Mouse (Mus musculus): ENCODE results near the gene Efs. TPM values are rescaled to one million over a fixed set of nuclear protein-coding genes. Genes with fewer than 3 reads are reported as not detected.

Efs gene
- polyA plus RNA-seq, 1 experiment from 2014 or later = 6.5 TPM

DNA sequence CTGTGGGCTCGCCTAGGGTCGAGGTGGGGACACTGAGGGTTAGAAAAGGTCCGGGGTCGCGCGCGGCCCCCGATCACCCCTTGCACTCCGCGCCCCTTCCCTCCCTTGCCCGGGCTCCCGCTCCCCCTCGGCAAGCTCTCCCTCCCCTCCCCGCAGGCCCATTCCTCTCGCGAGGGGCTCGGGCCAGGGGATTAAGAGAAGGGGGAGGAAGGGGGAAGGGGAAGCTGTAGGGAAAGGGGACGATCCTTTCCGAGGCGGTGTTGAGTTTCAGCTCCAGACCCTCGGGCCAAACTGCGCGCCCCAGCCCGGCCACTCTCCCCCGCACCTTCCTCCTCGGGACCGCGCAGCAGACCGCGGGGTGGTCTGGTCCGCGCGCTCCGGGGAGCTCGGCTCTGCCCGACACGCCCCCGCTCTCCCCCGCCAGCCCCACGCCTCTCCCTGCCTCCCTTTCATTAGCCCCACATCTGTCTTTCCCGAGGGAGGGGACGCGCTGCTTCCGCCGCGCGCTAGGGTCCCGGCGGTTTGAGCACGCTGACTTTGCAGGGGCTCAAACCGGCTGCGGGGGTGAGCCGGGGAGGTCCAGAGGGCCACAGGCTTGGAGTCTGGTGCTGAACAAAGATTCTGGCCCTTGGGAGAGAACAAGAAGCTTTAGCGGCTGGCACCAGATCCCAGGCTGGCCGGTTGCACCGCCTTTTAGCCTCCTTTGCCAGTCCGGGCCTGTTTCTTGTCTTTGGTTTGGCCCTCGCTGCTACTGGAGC is 654 bp upstream of the Efs start:
- Histone ChIP-seq H3K36me3 (ENCODE audit: control insufficient read depth, insufficient read depth) (no peaks in the 10 kb centered on the region), H3K4me2 (replicated peaks; ENCODE audit: low read depth) (peak overlapping the region; percentile 76), H3K4me3 (ENCODE audit: low read depth, low read length) (peak overlapping the region; percentile 51), H3K9me3 (ENCODE audit: control insufficient read depth) (no peaks in the 10 kb centered on the region), H3K27ac (ENCODE audit: low read depth, low read length) (peak overlapping the region; percentile 87), H3K9ac (ENCODE audit: low read depth, low read length) (peak overlapping the region; percentile 68), H3K27me3 (replicated peaks; ENCODE audit: control insufficient read depth, insufficient read depth, low read length) (peaks cover 21% of the 10 kb centered on the region), H3K4me1 (replicated peaks; ENCODE audit: control insufficient read depth, insufficient read depth, low read length) (0 out of 2 replicates have a peak, but pooled peaks cover 2% of the 10 kb centered on the region)
- peak; percentile 56 for ATAC-seq
- 4% methylated on average over 29 of the region's 58 CpGs for WGBS
- no peak for TF ChIP-seq CTCF (IDR thresholded peaks at IDR 0.05; ENCODE audit: low read depth)

DNA sequence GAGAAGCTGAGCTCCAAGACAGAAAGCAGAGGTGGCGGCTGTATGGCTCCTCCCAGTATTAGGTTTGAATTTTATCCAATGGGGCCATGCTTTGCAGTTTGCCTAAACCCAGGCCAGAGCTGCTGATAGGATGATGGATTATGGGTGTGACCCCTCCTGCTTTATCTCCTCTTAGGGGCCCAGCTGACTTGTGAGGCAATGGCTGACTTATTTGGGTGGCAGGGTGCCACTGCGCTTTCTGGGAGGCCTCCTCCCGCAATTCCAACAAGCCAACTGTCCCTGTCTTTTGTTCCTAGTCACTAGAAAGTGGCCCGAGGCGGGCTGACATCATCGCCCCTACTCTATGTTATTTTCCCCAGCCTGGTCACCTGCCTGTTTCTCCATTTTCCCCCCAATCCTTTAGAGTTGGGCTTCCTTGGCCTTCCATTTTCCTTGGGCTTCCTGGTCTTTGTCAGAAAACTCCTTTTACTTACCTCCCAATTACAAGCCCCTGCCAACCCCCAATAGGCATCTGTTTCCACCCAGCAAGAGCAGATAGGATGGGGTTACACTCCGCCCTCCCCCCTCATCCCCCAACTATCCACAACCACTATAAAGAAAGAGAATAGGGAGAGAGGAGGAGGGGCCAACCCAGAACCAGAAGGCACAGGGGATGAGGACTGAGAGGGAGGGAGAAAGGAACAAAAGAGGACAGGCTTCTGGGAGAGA is 1.1 kb downstream of the Efs start:
- Histone ChIP-seq H3K4me2 (replicated peaks; ENCODE audit: low read depth) (peak overlapping the region; percentile 76), H3K27me3 (replicated peaks; ENCODE audit: control insufficient read depth, insufficient read depth, low read length) (peaks cover 21% of the 10 kb centered on the region), H3K9me3 (ENCODE audit: control insufficient read depth) (no peaks in the 10 kb centered on the region), H3K4me1 (replicated peaks; ENCODE audit: control insufficient read depth, insufficient read depth, low read length) (0 out of 2 replicates have a peak, but pooled peaks cover 2% of the 10 kb centered on the region), H3K27ac (ENCODE audit: low read depth, low read length) (peak overlapping the region; percentile 87), H3K9ac (ENCODE audit: low read depth, low read length) (0 out of 2 replicates have a peak overlapping the region, but pooled peaks have one; percentile 68), H3K36me3 (ENCODE audit: control insufficient read depth, insufficient read depth) (peaks cover 4% of the 10 kb centered on the region; the same call in 1 of the 2 replicates), H3K4me3 (ENCODE audit: low read depth, low read length) (peak overlapping the region; percentile 51)
- no peak for TF ChIP-seq CTCF (IDR thresholded peaks at IDR 0.05; ENCODE audit: low read depth)
- ATAC-seq = peak; percentile 39
- 40% methylated on average over 7 of the region's 7 CpGs for WGBS

DNA sequence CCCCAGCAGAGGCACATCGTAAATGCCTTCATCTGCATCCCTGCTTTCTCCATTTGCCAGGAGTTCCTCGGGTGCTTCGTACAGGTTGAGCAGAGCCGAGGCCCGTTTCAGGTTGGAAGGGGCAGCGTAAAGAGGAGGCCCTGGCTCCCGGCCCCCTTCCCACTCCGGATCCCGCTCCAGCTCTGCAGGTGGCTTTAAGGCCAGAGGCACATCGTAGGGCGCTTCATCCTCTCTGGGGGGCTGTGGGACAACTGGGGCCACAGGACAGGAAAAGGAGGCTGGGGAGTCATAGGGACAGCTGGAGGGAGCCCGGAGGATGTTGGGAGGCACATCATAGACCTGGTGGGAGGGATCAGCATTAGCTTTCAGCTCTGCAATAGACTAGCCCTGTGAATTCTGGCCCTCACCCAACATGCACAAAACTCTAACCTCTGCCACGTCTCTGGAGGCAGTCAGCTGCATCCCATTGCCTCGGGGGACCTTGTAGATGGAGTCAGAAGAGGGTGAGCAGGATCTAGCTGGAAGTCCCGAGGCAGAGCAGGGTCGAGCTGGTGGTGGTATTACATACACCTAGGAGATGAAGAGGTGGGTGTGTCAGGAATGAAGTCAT is 5.7 kb downstream of the Efs start:
- no peaks in the 10 kb centered on the region for H3K9me3 ChIP-seq (ENCODE audit: control insufficient read depth)
- no peaks in the 10 kb centered on the region for H3K27me3 ChIP-seq (replicated peaks; ENCODE audit: control insufficient read depth, insufficient read depth, low read length)
- H3K4me2 ChIP-seq (replicated peaks; ENCODE audit: low read depth) = no peak overlapping the region
- H3K4me1 ChIP-seq (replicated peaks; ENCODE audit: control insufficient read depth, insufficient read depth, low read length) = no peaks in the 10 kb centered on the region
- no peak for ATAC-seq
- peaks cover 16% of the 10 kb centered on the region; the same call in 1 of the 2 replicates for H3K36me3 ChIP-seq (ENCODE audit: control insufficient read depth, insufficient read depth)
- H3K27ac ChIP-seq (ENCODE audit: low read depth, low read length) = no peak overlapping the region
- WGBS = 88% methylated on average over 16 of the region's 16 CpGs
- no peak for TF ChIP-seq CTCF (IDR thresholded peaks at IDR 0.05; ENCODE audit: low read depth)
- no peak overlapping the region for H3K9ac ChIP-seq (ENCODE audit: low read depth, low read length)
- H3K4me3 ChIP-seq (ENCODE audit: low read depth, low read length) = no peak overlapping the region

DNA sequence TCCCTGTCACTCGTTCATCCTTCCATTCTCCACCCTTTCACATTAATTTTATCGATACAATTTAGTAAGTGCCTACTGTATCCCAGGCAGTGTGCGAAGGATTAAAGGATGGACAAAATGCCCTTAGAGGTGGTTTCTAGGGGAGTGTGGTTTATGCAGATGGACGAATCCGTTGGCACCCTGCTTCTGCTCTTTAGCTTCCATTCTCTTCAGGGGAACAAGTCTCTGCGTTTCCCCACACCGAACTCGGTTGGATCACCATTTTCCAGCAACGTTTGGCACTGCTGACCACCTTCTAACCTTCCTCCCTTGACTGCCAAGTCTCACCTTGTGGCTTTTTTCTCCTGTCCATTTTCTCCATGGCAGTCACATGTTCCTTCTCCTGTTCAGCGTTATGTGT is 12.6 kb downstream of the Efs start:
- Histone ChIP-seq H3K4me3 (ENCODE audit: low read depth, low read length) (peak overlapping the region; percentile 75), H3K4me1 (replicated peaks; ENCODE audit: control insufficient read depth, insufficient read depth, low read length) (no peaks in the 10 kb centered on the region), H3K9me3 (ENCODE audit: control insufficient read depth) (no peaks in the 10 kb centered on the region), H3K27me3 (replicated peaks; ENCODE audit: control insufficient read depth, insufficient read depth, low read length) (no peaks in the 10 kb centered on the region; the same call in 1 of the 2 replicates), H3K9ac (ENCODE audit: low read depth, low read length) (peak overlapping the region; percentile 66), H3K36me3 (ENCODE audit: control insufficient read depth, insufficient read depth) (no peaks in the 10 kb centered on the region), H3K27ac (ENCODE audit: low read depth, low read length) (no peak overlapping the region), H3K4me2 (replicated peaks; ENCODE audit: low read depth) (peak overlapping the region; percentile 98)
- ATAC-seq = no peak
- WGBS = 17% methylated on average over 10 of the region's 10 CpGs
- TF ChIP-seq CTCF (IDR thresholded peaks at IDR 0.05; ENCODE audit: low read depth) = no peak

DNA sequence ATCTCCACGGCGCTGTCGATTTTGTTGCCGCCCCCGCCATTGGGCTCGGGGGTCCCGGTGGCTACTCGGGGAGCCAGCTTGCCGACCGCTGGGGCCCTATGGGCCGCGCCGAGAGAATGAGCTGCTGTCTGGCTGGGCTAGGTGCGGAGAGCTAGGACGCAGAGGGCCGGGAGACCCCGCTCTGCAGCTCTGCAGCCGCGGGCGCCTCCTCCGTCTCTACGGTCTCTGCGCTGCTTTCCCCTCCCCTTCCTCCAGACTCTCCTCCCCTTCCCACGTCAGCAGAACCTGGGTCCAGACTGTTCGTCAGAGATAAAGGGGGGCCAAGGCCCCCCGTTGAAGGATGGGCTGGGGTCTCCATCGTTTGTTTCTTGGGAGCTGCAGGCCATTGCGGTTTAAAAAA is 13.0 kb downstream of the Efs start, which contains the start of gene Slc22a17:
TSS of gene Slc22a17 (minus strand) at position 247 of the 400 bp plus-strand sequence.
- no peaks in the 10 kb centered on the region for H3K9me3 ChIP-seq (ENCODE audit: control insufficient read depth)
- H3K27me3 ChIP-seq (replicated peaks; ENCODE audit: control insufficient read depth, insufficient read depth, low read length) = no peaks in the 10 kb centered on the region; the same call in 1 of the 2 replicates
- no peak within 1 kb of the TSS for H3K27ac ChIP-seq (ENCODE audit: low read depth, low read length)
- peak; percentile 59 for ATAC-seq
- H3K9ac ChIP-seq (ENCODE audit: low read depth, low read length) = peak within 1 kb of the TSS; percentile 66
- peak within 1 kb of the TSS; percentile 75 for H3K4me3 ChIP-seq (ENCODE audit: low read depth, low read length)
- H3K4me1 ChIP-seq (replicated peaks; ENCODE audit: control insufficient read depth, insufficient read depth, low read length) = no peaks in the 10 kb centered on the region
- H3K36me3 ChIP-seq (ENCODE audit: control insufficient read depth, insufficient read depth) = no peaks in the 10 kb centered on the region
- H3K4me2 ChIP-seq (replicated peaks; ENCODE audit: low read depth) = peak within 1 kb of the TSS; percentile 98
- WGBS = under 1% methylated on average over 26 of the region's 28 CpGs
- TF ChIP-seq CTCF (IDR thresholded peaks at IDR 0.05; ENCODE audit: low read depth) = 0 out of 2 replicates have a peak, but pooled peaks have one; percentile 6

All from intestine, postnatal 0 days (tissue).